ENCODE assay signal across 10 mouse cellular contexts in genomic region chr6:98435676-98436075, GRCm38 (mm10).
A peak's percentile ranks its signal among the peaks of the same experiment; 100 is the strongest.
DNase-seq lines count a peak whose midpoint lies in the region; ATAC-seq and TF ChIP-seq lines count a peak whose summit lies in the region.
"Had no signal": no experiment of that assay in that cellular context is flagged by ENCODE, and none has a peak within 500 bp of the region (broad histone marks: within the 10 kb centered on the region; RNA-seq: fewer than 3 reads in every experiment).

No protein-coding gene starts in this region.

- H3K27ac ChIP-seq in kidney, postnatal 0 days = no peak overlapping the region
- H3K27ac ChIP-seq in embryonic facial prominence, embryonic 13.5 days = no peak overlapping the region
- H3K27ac ChIP-seq in thymus, adult 2 months (ENCODE audit: control insufficient read depth, insufficient read depth, low read length) = no peak overlapping the region

- peak; percentile 26 for DNase-seq in embryo, embryonic 11 days
- no peak for DNase-seq in embryo, embryonic 9.5 days (ENCODE audit: extremely low spot score)
- no peak for DNase-seq in kidney, postnatal 0 days (ENCODE audit: low spot score)
- no peak for DNase-seq in kidney, postnatal 36 days
- peak; percentile 30 for DNase-seq in neural tube, embryonic 10.5 days (ENCODE audit: extremely low spot score, low spot score)
- DNase-seq in thymus, adult 2 months = no peak
- no peak for DNase-seq in adrenal gland, postnatal 36 days
- DNase-seq: cerebellum, postnatal 14 days; heart, adult 18-20 months had no signal

- peak overlapping the region; percentile 23; the same call in 1 of the 2 replicates for H3K4me2 ChIP-seq in kidney, postnatal 0 days (ENCODE audit: low read length)
- 0 out of 2 replicates have a peak overlapping the region, but pooled peaks have one; percentile 16 for H3K4me2 ChIP-seq in embryonic facial prominence, embryonic 13.5 days

- no peak overlapping the region for H3K9ac ChIP-seq in kidney, postnatal 0 days (ENCODE audit: low read depth, low read length)
- no peak overlapping the region for H3K9ac ChIP-seq in embryonic facial prominence, embryonic 13.5 days

- H3K27me3 ChIP-seq in kidney, postnatal 0 days (ENCODE audit: insufficient read depth, low read length) = no peaks in the 10 kb centered on the region
- no peaks in the 10 kb centered on the region for H3K27me3 ChIP-seq in embryonic facial prominence, embryonic 13.5 days
- no peaks in the 10 kb centered on the region for H3K27me3 ChIP-seq in thymus, adult 2 months (ENCODE audit: control insufficient read depth, insufficient read depth, low read length)

- no peaks in the 10 kb centered on the region for H3K4me1 ChIP-seq in kidney, postnatal 0 days (replicated peaks; ENCODE audit: insufficient read depth, low read length)
- H3K4me1 ChIP-seq in embryonic facial prominence, embryonic 13.5 days = no peaks in the 10 kb centered on the region
- no peaks in the 10 kb centered on the region for H3K4me1 ChIP-seq in thymus, adult 2 months (replicated peaks; ENCODE audit: control insufficient read depth, insufficient read depth, low read length)

- H3K4me3 ChIP-seq in kidney, postnatal 0 days (replicated peaks; ENCODE audit: low read depth, low read length) = no peak overlapping the region
- no peak overlapping the region for H3K4me3 ChIP-seq in embryonic facial prominence, embryonic 13.5 days
- H3K4me3 ChIP-seq in thymus, adult 2 months (ENCODE audit: control insufficient read depth, insufficient read depth, low read length) = no peak overlapping the region

- no peak for ATAC-seq in kidney, postnatal 0 days (replicated peaks; ENCODE audit: low FRiP score, low read depth)
- ATAC-seq in embryonic facial prominence, embryonic 13.5 days (ENCODE audit: insufficient number of reproducible peaks, insufficient read depth, low FRiP score, low TSS enrichment, low read depth) = no peak

- no peaks in the 10 kb centered on the region for H3K9me3 ChIP-seq in kidney, postnatal 0 days (replicated peaks; ENCODE audit: low read length)
- H3K9me3 ChIP-seq in embryonic facial prominence, embryonic 13.5 days = no peaks in the 10 kb centered on the region

- TF ChIP-seq CTCF in kidney, postnatal 0 days (IDR thresholded peaks at IDR 0.05; ENCODE audit: low read depth) = no peak
- TF ChIP-seq CTCF in thymus, adult 2 months (IDR thresholded peaks at IDR 0.05; ENCODE audit: borderline replicate concordance, control insufficient read depth, extremely low read depth, insufficient read depth, low read length, poor library complexity) = no peak

- WGBS in kidney, postnatal 0 days = 24% methylated on average over 6 of the region's 6 CpGs
- 23% methylated on average over 6 of the region's 6 CpGs for WGBS in embryonic facial prominence, embryonic 13.5 days
- 31% methylated on average over 6 of the region's 6 CpGs for WGBS in thymus, adult 2 months

- TF ChIP-seq POLR2A in thymus, adult 2 months (IDR thresholded peaks at IDR 0.05; ENCODE audit: control insufficient read depth, extremely low read depth, insufficient read depth, low read length, poor library complexity) = no peak

- no peaks in the 10 kb centered on the region for H3K36me3 ChIP-seq in kidney, postnatal 0 days (ENCODE audit: insufficient read depth, low read length)
- H3K36me3 ChIP-seq in embryonic facial prominence, embryonic 13.5 days = no peaks in the 10 kb centered on the region
- no peaks in the 10 kb centered on the region for H3K36me3 ChIP-seq in thymus, adult 2 months (ENCODE audit: control insufficient read depth, insufficient read depth, low read length)

Comparison
In these comparisons a context has a peak if more than half of its experiments do, and no peak if none do; other contexts are left out.
1. DNase-seq: peak in embryo, embryonic 11 days (single experiment) and neural tube, embryonic 10.5 days (single experiment); none in embryo, embryonic 9.5 days (single experiment), kidney, postnatal 0 days (single experiment), kidney, postnatal 36 days (0 of 2), thymus, adult 2 months (single experiment) and adrenal gland, postnatal 36 days (0 of 2).